Mouse (Mus musculus): Measurements from ENCODE around the gene Rnf225. TPM values are rescaled to one million over a fixed set of nuclear protein-coding genes. Genes with fewer than 3 reads are reported as not detected.

Rnf225 gene
- polyA plus RNA-seq, 2 experiments = 0.09 to 0.55 TPM

- Histone ChIP-seq H3K4me3 (ENCODE audit: insufficient read depth in 1 of 2, low read depth in 2 of 2, low read length in 2 of 2) (no peak overlapping the region), H3K27me3 (ENCODE audit: control insufficient read depth, insufficient read depth, low read length) (no peaks in the 10 kb centered on the region), H3K27ac (no peak overlapping the region), H3K4me2 (ENCODE audit: low read depth) (no peak overlapping the region), H3K36me3 (replicated peaks; ENCODE audit: control insufficient read depth, insufficient read depth, low read depth) (no peaks in the 10 kb centered on the region), H3K9ac (replicated peaks) (no peak overlapping the region), H3K9me3 (ENCODE audit: control insufficient read depth, low read length) (no peaks in the 10 kb centered on the region), H3K4me1 (replicated peaks; ENCODE audit: control insufficient read depth in 2 of 2, insufficient read depth in 2 of 2, low read length in 1 of 2) (peaks cover 0 to 4% of the 10 kb centered on the region in 2 experiments; a peak in 1 of 4 replicates)
- DNase-seq (ENCODE audit: low read depth in 3 of 3, low spot score in 3 of 3) = no peak
- WGBS (ENCODE audit: insufficient replicate concordance) = 57% methylated on average over 4 of the region's 4 CpGs
- no peak for TF ChIP-seq CTCF (IDR thresholded peaks at IDR 0.05; ENCODE audit: low read depth)
- no peak for TF ChIP-seq EP300 (IDR thresholded peaks at IDR 0.05; ENCODE audit: low read depth)
- ATAC-seq (ENCODE audit: insufficient read depth) = no peak
Observed at GRCm38 (mm10) chr7:12958948-12959347, 31.7 kb downstream of the Rnf225 start.

GRCm38 (mm10) chr7:12959718-12960117 is 32.5 kb downstream of the Rnf225 start:
- ATAC-seq (ENCODE audit: insufficient read depth) (no peak), DNase-seq (ENCODE audit: low read depth in 3 of 3, low spot score in 3 of 3) (no peak)
- Histone ChIP-seq H3K4me2 (ENCODE audit: low read depth) (no peak overlapping the region), H3K9me3 (ENCODE audit: control insufficient read depth, low read length) (no peaks in the 10 kb centered on the region), H3K27ac (no peak overlapping the region), H3K36me3 (replicated peaks; ENCODE audit: control insufficient read depth, insufficient read depth, low read depth) (no peaks in the 10 kb centered on the region), H3K27me3 (ENCODE audit: control insufficient read depth, insufficient read depth, low read length) (no peaks in the 10 kb centered on the region), H3K4me3 (ENCODE audit: insufficient read depth in 1 of 2, low read depth in 2 of 2, low read length in 2 of 2) (no peak overlapping the region), H3K9ac (replicated peaks) (no peak overlapping the region), H3K4me1 (replicated peaks; ENCODE audit: control insufficient read depth in 2 of 2, insufficient read depth in 2 of 2, low read length in 1 of 2) (peaks cover 0 to 3% of the 10 kb centered on the region in 2 experiments; a peak in 1 of 4 replicates)
- TF ChIP-seq EP300 (IDR thresholded peaks at IDR 0.05; ENCODE audit: low read depth) = no peak
- no peak for TF ChIP-seq CTCF (IDR thresholded peaks at IDR 0.05; ENCODE audit: low read depth)
- WGBS (ENCODE audit: insufficient replicate concordance) = 35% methylated on average over 4 of the region's 4 CpGs

DNA sequence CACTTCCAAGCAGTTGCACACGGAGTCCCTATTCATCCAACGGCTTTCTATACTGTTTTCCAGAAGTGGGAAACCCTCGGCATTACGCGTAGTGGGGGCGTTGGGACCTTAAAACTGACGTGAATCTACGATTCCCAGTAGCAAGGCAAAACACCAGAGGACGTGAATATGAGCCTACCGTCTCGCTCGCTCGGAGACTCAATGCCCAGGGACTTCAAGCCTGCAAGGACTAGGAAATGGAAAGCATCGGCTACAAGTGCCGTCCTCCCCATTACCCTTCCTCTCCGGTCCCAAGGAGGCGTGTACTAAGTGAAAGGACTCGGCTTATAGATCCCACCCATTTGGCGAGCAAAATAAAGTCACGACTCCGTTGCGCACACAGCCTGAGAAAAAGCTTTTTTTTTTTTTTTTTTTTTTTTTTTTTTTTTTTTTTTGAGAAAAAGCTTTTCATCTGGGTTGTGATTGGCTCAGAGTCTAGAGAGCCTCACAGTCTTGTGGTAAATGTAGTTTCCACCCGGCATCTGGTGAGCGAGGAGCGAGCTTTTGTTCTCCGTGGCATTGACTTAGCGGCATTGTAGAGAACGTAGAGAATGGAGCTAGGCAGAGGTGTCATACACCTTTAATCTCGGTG is 34.4 kb downstream of the Rnf225 start:
- Histone ChIP-seq H3K4me2 (ENCODE audit: low read depth) (peak overlapping the region; percentile 69), H3K9ac (replicated peaks) (peak overlapping the region; percentile 73), H3K36me3 (replicated peaks; ENCODE audit: control insufficient read depth, insufficient read depth, low read depth) (no peaks in the 10 kb centered on the region), H3K4me1 (replicated peaks; ENCODE audit: control insufficient read depth in 2 of 2, insufficient read depth in 2 of 2, low read length in 1 of 2) (peaks cover 7 to 11% of the 10 kb centered on the region in 2 experiments), H3K27ac (peak overlapping the region; percentile 62), H3K27me3 (ENCODE audit: control insufficient read depth, insufficient read depth, low read length) (no peaks in the 10 kb centered on the region), H3K4me3 (ENCODE audit: insufficient read depth in 1 of 2, low read depth in 2 of 2, low read length in 2 of 2) (peak overlapping the region; percentile 57 to 97), H3K9me3 (ENCODE audit: control insufficient read depth, low read length) (no peaks in the 10 kb centered on the region)
- DNase-seq (ENCODE audit: low read depth in 3 of 3, low spot score in 3 of 3) (peak; percentile 47 to 64 (median 54)), ATAC-seq (ENCODE audit: insufficient read depth) (peak; percentile 35)
- no peak for TF ChIP-seq CTCF (IDR thresholded peaks at IDR 0.05; ENCODE audit: low read depth)
- TF ChIP-seq EP300 (IDR thresholded peaks at IDR 0.05; ENCODE audit: low read depth) = no peak
- WGBS (ENCODE audit: insufficient replicate concordance) = 2% methylated on average over 29 of the region's 29 CpGs

- under 1% methylated on average over 23 of the region's 23 CpGs for WGBS (ENCODE audit: insufficient replicate concordance)
- no peaks in the 10 kb centered on the region for H3K9me3 ChIP-seq (ENCODE audit: control insufficient read depth, low read length)
- no peaks in the 10 kb centered on the region for H3K27me3 ChIP-seq (ENCODE audit: control insufficient read depth, insufficient read depth, low read length)
- TF ChIP-seq EP300 (IDR thresholded peaks at IDR 0.05; ENCODE audit: low read depth) (no peak), CTCF (IDR thresholded peaks at IDR 0.05; ENCODE audit: low read depth) (no peak)
- ATAC-seq (ENCODE audit: insufficient read depth) (peak; percentile 93), DNase-seq (ENCODE audit: low read depth in 3 of 3, low spot score in 3 of 3) (peak; percentile 79 to 82 (median 81))
- peaks cover 8% of the 10 kb centered on the region for H3K36me3 ChIP-seq (replicated peaks; ENCODE audit: control insufficient read depth, insufficient read depth, low read depth)
- peak within 1 kb of the TSS; percentile 88 for H3K27ac ChIP-seq
- H3K4me2 ChIP-seq (ENCODE audit: low read depth) = peak within 1 kb of the TSS; percentile 98
- H3K9ac ChIP-seq (replicated peaks) = peak within 1 kb of the TSS; percentile 90
- H3K4me3 ChIP-seq (ENCODE audit: insufficient read depth in 1 of 2, low read depth in 2 of 2, low read length in 2 of 2) = peak within 1 kb of the TSS; percentile 94 to 96
- peaks cover 16 to 18% of the 10 kb centered on the region in 2 experiments for H3K4me1 ChIP-seq (replicated peaks; ENCODE audit: control insufficient read depth in 2 of 2, insufficient read depth in 2 of 2, low read length in 1 of 2)
Observed at GRCm38 (mm10) chr7:12965678-12966091, 38.5 kb downstream of the Rnf225 start, which contains the start of gene Zfp324. Gene Zfp324, plus strand, starts transcription at chr7:12965838.

DNA sequence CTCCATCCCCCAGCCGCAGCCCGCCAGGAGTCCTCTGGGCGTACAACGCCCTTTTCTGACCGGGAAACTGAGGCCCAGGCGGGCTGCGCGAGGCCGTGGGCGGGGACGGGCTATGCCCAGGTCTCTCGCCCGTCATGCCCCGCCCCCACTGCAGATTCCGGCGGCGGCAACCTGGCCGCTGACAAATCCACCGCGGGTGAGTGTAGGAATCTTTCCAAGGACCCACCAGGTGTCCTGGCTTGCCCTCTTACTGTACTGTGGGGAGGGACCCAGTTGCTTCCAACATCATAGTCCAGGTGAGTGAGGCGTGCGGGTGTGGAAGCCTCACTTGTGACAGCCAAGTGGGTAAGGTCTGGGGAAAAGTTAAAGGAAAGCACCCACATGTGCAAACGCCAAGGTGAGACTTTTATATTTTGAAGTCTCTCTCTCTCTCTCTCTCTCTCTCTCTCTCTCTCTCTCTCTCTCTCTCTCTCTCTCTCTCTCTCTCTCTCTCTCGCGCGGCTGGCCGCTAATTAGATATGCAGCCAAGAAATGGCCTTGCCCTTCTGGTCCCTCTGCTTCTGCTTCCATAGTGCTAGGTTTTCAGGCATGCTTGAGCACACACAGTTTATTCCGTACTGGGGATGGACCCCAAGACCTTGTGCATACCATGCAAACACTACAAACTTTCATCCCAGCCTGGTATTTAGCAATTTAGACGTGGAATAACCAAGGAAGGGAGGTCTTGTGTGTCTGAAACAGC is 39.1 kb downstream of the Rnf225 start:
- H3K4me2 ChIP-seq (ENCODE audit: low read depth) = peak overlapping the region; percentile 98
- TF ChIP-seq CTCF (IDR thresholded peaks at IDR 0.05; ENCODE audit: low read depth) = no peak
- peak overlapping the region; percentile 94 to 96 for H3K4me3 ChIP-seq (ENCODE audit: insufficient read depth in 1 of 2, low read depth in 2 of 2, low read length in 2 of 2)
- WGBS (ENCODE audit: insufficient replicate concordance) = under 1% methylated on average over 29 of the region's 29 CpGs
- H3K9ac ChIP-seq (replicated peaks) = peak overlapping the region; percentile 90
- peaks cover 16 to 18% of the 10 kb centered on the region in 2 experiments for H3K4me1 ChIP-seq (replicated peaks; ENCODE audit: control insufficient read depth in 2 of 2, insufficient read depth in 2 of 2, low read length in 1 of 2)
- H3K36me3 ChIP-seq (replicated peaks; ENCODE audit: control insufficient read depth, insufficient read depth, low read depth) = peaks cover 8% of the 10 kb centered on the region
- H3K27ac ChIP-seq = peak overlapping the region; percentile 88
- H3K9me3 ChIP-seq (ENCODE audit: control insufficient read depth, low read length) = no peaks in the 10 kb centered on the region
- peak; percentile 86 for ATAC-seq (ENCODE audit: insufficient read depth)
- H3K27me3 ChIP-seq (ENCODE audit: control insufficient read depth, insufficient read depth, low read length) = no peaks in the 10 kb centered on the region
- DNase-seq (ENCODE audit: low read depth in 3 of 3, low spot score in 3 of 3) = peak in 2 of 3 experiments; percentile 49 to 50
